Mouse (Mus musculus) embryonic facial prominence, embryonic 14.5 days (tissue): ENCODE results near the gene Fam186b. TPM values are rescaled to one million over a fixed set of nuclear protein-coding genes. Genes with fewer than 3 reads are reported as not detected.
A peak's percentile ranks its signal among the peaks of the same experiment; 100 is the strongest.

Source experiments
- ATAC-seq: fragments of 200-750 bp; cut with Nextera tagmentation; 2 replicates; pipeline ENCODE4 v1.8.0; 2017; ENCODE audit warnings: low read depth, moderate number of reproducible peaks, moderate TSS enrichment
- DNase-seq: peaks from one replicate; pipeline ENCODE4 v3.0.0-alpha.2; 2015; ENCODE audit warnings: low spot score
- H3K27ac ChIP-seq: fragments of 300-500 bp; sonication (generic); replicated peaks from 2 replicates; pipeline ENCODE4 v1.5.1; 2014; ENCODE audit warnings: low read depth, mild to moderate bottlenecking, low read length, moderate library complexity
- H3K27me3 ChIP-seq: fragments of 300-500 bp; sonication (generic); replicated peaks from 2 replicates; pipeline ENCODE4 v1.6.1; 2014; ENCODE audit warnings: low read length; ENCODE audit not compliant: control insufficient read depth, insufficient read depth
- H3K36me3 ChIP-seq: fragments of 300-500 bp; sonication (generic); 2 replicates; pipeline ENCODE4 v1.6.1; 2014; ENCODE audit warnings: low read length, mixed read lengths; ENCODE audit not compliant: control insufficient read depth, insufficient read depth
- H3K4me1 ChIP-seq: fragments of 300-500 bp; sonication (generic); 2 replicates; pipeline ENCODE4 v1.6.1; 2014; ENCODE audit warnings: antibody characterized with exemption, low read length; ENCODE audit not compliant: control insufficient read depth, insufficient read depth
- H3K4me2 ChIP-seq: fragments of 300-500 bp; sonication (generic); 2 replicates; pipeline ENCODE4 v1.6.1; 2014; ENCODE audit warnings: low read depth, mild to moderate bottlenecking, low read length, moderate library complexity, mixed read lengths
- H3K4me3 ChIP-seq: fragments of 300-500 bp; sonication (generic); 2 replicates; pipeline ENCODE4 v1.5.1; 2014; ENCODE audit warnings: low read depth, mild to moderate bottlenecking, low read length
- H3K9ac ChIP-seq: fragments of 300-500 bp; sonication (generic); 2 replicates; pipeline ENCODE4 v1.6.1; 2014; ENCODE audit warnings: low read depth, mild to moderate bottlenecking, low read length, moderate library complexity, mixed read lengths
- H3K9me3 ChIP-seq: fragments of 300-500 bp; sonication (generic); 2 replicates; pipeline ENCODE4 v1.6.1; 2016; ENCODE audit warnings: low read length; ENCODE audit not compliant: control insufficient read depth
- WGBS: fragments of 180-500 bp; shearing (Covaris S2); extraction: QIAGEN DNeasy Blood & Tissue Kit; methylation state at CpG from one replicate; pipeline ENCODE4 v1.1.7; 2014; 5-methylcytosine and 5-hydroxymethylcytosine counted together
- polyA plus RNA-seq: library from polyadenylated mRNA; unstranded; fragments of >200 nt; fragmentation: Nextera tagmentation; extraction: Ambion mirVana; gene quantifications from 2 replicates; pipeline ENCODE4 v1.2.1, GENCODE M21; 2014

Fam186b gene
- polyA plus RNA-seq, 1 experiment from 2014 or later, result 0.06 TPM

- no peaks in the 10 kb centered on the region for H3K9me3 ChIP-seq
- H3K27me3 ChIP-seq, result peaks cover 69% of the 10 kb centered on the region
- peak overlapping the region; percentile 49 for H3K4me3 ChIP-seq
- peak; percentile 10 for DNase-seq
- peak overlapping the region; percentile 81 for H3K4me2 ChIP-seq
- no peaks in the 10 kb centered on the region for H3K36me3 ChIP-seq
- ATAC-seq, result no peak
- peak overlapping the region; percentile 60 for H3K9ac ChIP-seq
- WGBS, result 5% methylated on average over 18 of the region's 18 CpGs
- peaks cover 18% of the 10 kb centered on the region for H3K4me1 ChIP-seq
- no peak overlapping the region for H3K27ac ChIP-seq
Measured at GRCm38 (mm10) chr15:99222794-99223584, 72.7 kb downstream of the Fam186b start.

GRCm38 (mm10) chr15:99221315-99221952 lies 74.3 kb downstream of the Fam186b start:
- Histone ChIP-seq H3K9me3 (no peaks in the 10 kb centered on the region), H3K27ac (no peak overlapping the region), H3K4me2 (no peak overlapping the region), H3K36me3 (no peaks in the 10 kb centered on the region), H3K9ac (0 out of 2 replicates have a peak overlapping the region, but pooled peaks have one; percentile 14), H3K4me3 (no peak overlapping the region), H3K27me3 (peaks cover 54% of the 10 kb centered on the region), H3K4me1 (peaks cover 18% of the 10 kb centered on the region)
- DNase-seq (peak; percentile 50), ATAC-seq (no peak)
- WGBS, result 7% methylated on average over 8 of the region's 8 CpGs

Other genes starting within 250 kb of the Fam186b start
- 66.3 and 71.0 TPM in 2 replicates for gene Prph, start 240.7 kb downstream of the Fam186b start, polyA plus RNA-seq
- gene Troap, start 221.3 kb downstream of the Fam186b start, polyA plus RNA-seq, result 15.3 and 24.4 TPM in 2 replicates
- gene C1ql4, start 208.1 kb downstream of the Fam186b start, polyA plus RNA-seq, result 0.11 and 0.13 TPM in 2 replicates
- 0.38 TPM in 1 of 2 replicates, not detected in the other for gene Dnajc22, start 202.7 kb downstream of the Fam186b start, polyA plus RNA-seq
- 35.5 and 38.9 TPM in 2 replicates for gene Spats2, start 170.0 kb downstream of the Fam186b start, polyA plus RNA-seq
- gene Kcnh3, start 71.0 kb downstream of the Fam186b start, polyA plus RNA-seq, result 1.5 TPM in 2 replicates
- gene Mcrs1, start 43.9 kb downstream of the Fam186b start, polyA plus RNA-seq, result 115 and 130 TPM in 2 replicates
- gene Prpf40b, start 801 bp downstream of the Fam186b start, polyA plus RNA-seq, result 40.1 and 42.2 TPM in 2 replicates
- gene Fmnl3, start 74.6 kb upstream of the Fam186b start, polyA plus RNA-seq, result 18.5 and 21.5 TPM in 2 replicates
- 300 and 310 TPM in 2 replicates for gene Tmbim6, start 97.0 kb upstream of the Fam186b start, polyA plus RNA-seq
- gene Nckap5l, start 161.9 kb upstream of the Fam186b start, polyA plus RNA-seq, result 12.5 and 13.1 TPM in 2 replicates
- gene Bcdin3d, start 178.8 kb upstream of the Fam186b start, polyA plus RNA-seq, result 10.8 and 12.9 TPM in 2 replicates
- 1.1 and 1.5 TPM in 2 replicates for gene Faim2, start 232.3 kb upstream of the Fam186b start, polyA plus RNA-seq